Mouse (Mus musculus) adrenal gland, postnatal 4 days (tissue): ENCODE results near the gene Cep128. TPM values are rescaled to one million over a fixed set of nuclear protein-coding genes. Genes with fewer than 3 reads are reported as not detected.
"Not testable (repeated sequence)": the region's sequence is repeated elsewhere in the genome, so short reads cannot be mapped to it uniquely, and the experiment has no call there.

Experiments
- DNase-seq, 2 experiments: peaks; one replicate each; pipeline ENCODE4 v3.0.0; 2021 to 2022; ENCODE audit warnings: low spot score in 2 of 2, mixed read lengths in 2 of 2
- long read RNA-seq, 2 experiments: library from polyadenylated mRNA; stranded (forward); transcript quantifications; one replicate each; pipeline ENCODE4 v2.0.0; 2021
- total RNA-seq, 2 experiments: library from RNA; stranded (reverse); gene quantifications; 2 replicates each; pipeline ENCODE4 v1.2.3; 2021

Cep128 gene
- total RNA-seq, result 10 to 100 TPM in 1 of 2 experiments, 1 to 10 TPM in 1; 9.7 to 10.7 TPM
- long read RNA-seq, experiment 1, full-length matches to known transcripts, result 1 of 3 reads
- long read RNA-seq, experiment 1, partial matches to known transcripts, result 0 of 3 reads
- long read RNA-seq, experiment 1, other reads (novel, unspliced or antisense), result 2 of 3 reads
- long read RNA-seq, experiment 2, full-length matches to known transcripts, result 9 of 16 reads
- long read RNA-seq, experiment 2, partial matches to known transcripts, result 4 of 16 reads
- long read RNA-seq, experiment 2, other reads (novel, unspliced or antisense), result 3 of 16 reads

- DNase-seq, result peak; percentile 66 to 78
These were observed at the start of gene Cep128, which contains the start of gene Tshr for GRCm38 (mm10) chr12:91384281-91385017. TSS of gene Cep128 (minus strand) at chr12:91384409. TSS of gene Tshr (plus strand) at chr12:91384563.

DNA sequence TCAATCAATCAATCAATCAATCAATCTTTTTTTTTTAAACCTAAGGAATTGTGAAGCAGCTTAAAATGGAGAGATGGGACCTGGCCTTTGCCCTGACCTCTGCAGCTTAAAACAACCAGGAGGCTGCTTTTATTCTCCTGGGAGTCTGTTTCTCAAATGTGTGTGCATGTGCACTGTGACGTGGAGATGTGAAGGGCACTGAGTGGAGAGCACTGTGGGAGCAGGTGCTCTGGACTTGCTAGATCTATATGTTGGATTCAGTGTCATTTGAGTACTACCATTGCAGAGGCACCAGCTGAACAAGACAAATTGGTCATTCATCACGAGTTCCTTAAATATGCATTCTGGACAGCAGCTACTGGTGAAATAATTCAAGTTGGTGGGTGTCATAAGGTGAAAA lies 42.9 kb upstream of the Cep128 start:
- no peak for DNase-seq

- DNase-seq, result no peak
These were observed 42.3 kb upstream of the Cep128 start for GRCm38 (mm10) chr12:91426499-91426898.

DNA sequence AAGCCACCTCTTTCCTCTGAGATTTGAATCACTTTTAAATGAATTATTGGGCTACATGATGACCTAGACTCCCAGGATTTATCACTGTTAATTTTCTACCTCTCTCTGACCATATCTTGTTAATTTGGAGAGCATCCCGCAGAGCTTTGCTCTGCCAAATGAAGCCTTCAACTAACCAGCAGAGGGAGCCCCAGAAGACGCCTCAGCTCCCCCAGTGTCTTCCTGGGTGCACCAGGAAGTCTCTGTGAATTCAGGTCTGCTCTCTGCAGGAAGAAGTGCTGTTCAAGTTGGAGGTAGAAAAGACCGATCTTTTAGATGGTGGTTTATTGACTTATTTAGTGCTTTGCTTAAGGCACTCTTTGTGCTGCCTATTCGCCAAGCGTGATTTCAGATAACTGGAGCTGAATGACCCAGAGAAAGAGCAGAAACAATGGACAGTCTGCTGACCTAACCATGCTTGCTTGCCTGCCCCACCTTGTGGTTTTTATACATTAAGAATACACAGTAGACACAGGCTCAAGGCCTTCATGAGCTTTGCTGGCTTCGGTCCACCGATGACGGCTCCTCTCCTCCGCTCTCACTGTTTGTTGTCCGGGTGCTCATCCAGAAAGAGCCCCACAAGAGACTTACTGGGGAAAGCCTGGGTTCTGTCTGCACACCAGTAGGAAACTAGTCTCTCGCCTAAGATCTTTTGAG lies 39.1 kb upstream of the Cep128 start:
- no peak for DNase-seq

DNA sequence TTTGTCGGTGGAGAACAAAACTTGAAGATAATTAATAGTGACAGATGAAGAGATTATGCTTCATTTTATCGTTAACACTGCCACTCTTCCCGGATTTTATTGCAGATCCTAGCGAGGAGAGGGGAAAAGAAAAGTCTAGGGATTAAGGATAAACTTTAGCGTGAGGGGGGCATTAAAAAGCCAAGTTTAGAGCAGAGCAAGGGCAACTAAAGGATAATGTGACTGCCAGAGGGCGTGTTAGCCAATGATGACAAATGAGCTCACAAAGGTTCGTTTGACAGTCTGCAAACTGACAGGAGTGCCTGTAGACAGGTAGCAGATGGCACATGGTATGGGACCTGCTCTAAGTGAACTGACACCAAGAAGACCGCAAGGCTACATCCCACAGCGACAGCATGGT lies 37.1 kb upstream of the Cep128 start:
- DNase-seq, result no peak

- peak; percentile 14 to 31 for DNase-seq
These were observed 34.6 kb upstream of the Cep128 start for GRCm38 (mm10) chr12:91418791-91419190.

DNA sequence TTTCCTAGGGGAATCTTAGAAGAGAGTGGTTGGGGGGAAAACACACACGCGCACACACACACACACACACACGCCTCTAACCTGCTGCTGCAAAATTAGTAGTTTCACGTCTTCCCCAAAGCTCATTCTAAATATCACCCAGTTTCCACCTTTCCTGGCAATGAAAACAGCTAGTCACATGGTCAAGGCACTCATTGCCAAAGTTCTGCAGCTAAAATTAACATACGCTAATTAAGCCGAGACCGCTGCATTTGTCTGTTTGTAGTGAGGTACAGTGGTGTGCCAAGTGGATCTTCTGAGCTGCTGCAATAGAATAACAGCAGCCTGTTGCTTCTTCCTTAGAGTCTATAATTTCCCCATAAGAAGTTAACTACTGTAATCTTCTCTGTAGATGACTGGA lies 32.6 kb upstream of the Cep128 start:
- DNase-seq, result no peak

- no peak for DNase-seq
These were observed 30.9 kb upstream of the Cep128 start for GRCm38 (mm10) chr12:91415112-91415511.

DNA sequence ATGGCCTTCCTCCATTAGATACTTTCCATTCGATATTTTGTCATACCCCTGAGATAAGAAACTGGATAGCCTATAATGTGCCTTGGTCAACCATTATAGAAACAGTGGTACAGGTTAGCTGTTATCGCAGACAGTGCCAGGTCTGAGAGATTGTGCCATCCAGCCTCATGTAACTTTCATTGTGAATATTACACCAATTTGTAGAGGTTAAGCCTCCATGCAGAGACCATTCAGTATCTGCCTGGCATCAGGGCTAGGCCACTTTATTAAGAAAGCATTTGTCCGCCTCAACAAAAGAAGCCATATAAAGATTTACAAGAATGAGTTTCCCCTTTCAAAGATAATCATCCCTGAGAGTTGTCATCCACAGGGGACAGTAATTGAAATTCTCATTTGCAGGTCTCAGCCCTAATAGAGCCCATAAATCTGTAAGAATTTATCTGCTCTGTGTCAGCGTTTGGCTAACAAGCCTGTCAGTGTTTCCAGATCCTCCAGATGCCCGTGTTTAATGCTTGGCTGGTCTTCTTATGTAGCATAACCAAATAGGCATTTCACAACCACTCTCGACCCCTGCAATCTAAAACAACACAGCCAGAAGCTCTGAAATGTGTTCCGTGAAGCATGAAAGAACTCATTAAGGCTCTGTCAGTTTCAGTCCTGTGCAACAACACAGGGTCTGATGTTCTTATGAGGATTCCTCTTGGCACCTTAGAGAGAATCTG lies 28.4 kb upstream of the Cep128 start:
- no peak for DNase-seq

GRCm38 (mm10) chr12:91410306-91410705 lies 26.1 kb upstream of the Cep128 start:
- no peak for DNase-seq

GRCm38 (mm10) chr12:91401049-91401352 lies 16.8 kb upstream of the Cep128 start:
- no peak for DNase-seq

GRCm38 (mm10) chr12:91400232-91401048 lies 16.2 kb upstream of the Cep128 start:
- DNase-seq, result peak; percentile 24 to 27

GRCm38 (mm10) chr12:91383516-91384264 lies 519 bp downstream of the Cep128 start:
- peak in 1 of 2 experiments; percentile 3 for DNase-seq

DNA sequence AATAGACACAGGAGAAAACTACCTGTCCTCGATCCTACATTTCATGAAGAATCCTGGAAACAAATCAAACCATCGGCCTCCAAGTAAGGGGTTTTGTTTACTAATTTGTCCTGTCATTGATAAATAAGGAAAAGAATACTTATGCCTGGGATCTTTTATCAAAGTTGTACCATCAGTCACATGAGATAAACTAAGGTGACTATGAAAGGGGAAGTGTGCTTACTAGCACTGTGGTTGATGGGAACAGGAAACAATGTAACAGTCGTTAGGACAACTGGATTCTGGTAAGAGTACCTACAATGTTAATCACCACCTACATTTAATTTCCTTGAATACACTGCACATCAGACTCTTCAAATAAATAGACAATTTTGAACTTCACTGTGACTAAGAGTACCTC lies 15.0 kb downstream of the Cep128 start:
- no peak for DNase-seq

- no peak for DNase-seq
These were observed 30.4 kb downstream of the Cep128 start for GRCm38 (mm10) chr12:91353783-91354182.

GRCm38 (mm10) chr12:91338656-91339055 lies 45.6 kb downstream of the Cep128 start:
- DNase-seq, result not testable (repeated sequence)

DNA sequence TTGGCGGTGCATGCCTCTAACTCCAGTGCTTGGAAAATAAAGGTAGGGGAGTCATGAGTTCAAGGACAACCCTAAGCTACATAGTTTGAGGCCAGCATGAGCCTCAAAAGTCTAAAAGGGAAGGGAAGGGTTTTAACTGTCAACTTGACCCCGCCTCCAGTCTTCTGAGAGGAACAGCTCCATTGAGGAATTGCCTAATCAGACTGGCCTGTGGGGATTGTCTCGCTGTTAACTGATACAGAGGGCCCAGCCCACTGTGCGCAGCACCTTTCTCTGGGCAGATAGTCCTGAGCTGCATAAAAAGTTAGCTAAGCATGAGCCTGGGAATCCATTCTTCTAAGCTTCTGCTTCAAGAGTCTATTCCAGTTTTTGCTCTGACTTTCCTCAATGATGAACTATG lies 56.7 kb downstream of the Cep128 start:
- no peak for DNase-seq

DNA sequence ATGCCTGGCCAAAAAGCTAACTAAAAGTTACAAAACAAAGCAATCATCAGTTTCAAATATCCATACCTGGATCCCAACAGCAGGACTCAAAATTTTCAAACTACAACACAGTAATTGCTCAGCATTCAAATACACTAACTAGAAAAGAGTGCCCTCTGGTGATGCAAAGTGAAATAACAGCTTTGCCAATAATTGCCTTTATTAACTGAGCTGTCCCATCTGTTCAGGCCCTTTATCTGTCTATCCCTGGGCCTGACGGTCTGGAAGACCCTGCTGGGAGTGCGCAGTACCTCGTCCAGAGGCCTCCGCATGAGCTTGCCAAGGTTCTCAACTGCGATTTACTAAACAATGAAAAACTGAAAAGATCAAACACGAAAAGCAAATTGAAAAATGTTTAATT lies 58.1 kb downstream of the Cep128 start:
- DNase-seq, result no peak

GRCm38 (mm10) chr12:91315026-91315425 lies 69.2 kb downstream of the Cep128 start:
- no peak for DNase-seq
